Mouse (Mus musculus): ENCODE data around the gene Olfr459.

DNA sequence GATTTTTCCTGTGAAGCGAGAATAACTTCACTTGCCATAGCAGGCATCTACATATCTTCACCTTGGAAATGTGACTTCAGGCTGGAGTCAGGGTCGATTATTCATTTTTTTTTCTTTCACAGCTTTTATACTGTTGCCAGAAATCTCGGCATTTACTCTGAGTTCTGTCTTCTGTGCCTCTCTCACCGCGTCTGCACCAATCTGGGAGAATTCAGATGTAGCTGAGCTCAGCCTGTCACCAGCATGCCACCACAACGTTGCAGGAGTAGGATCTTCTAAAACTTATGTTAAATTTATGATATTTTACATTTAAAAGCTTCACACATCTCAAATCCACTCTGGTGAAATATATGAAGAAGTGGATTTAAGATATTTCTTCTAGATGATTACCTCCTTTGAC is 20.4 kb downstream of the Olfr459 start:
- TF ChIP-seq POLR2A (IDR thresholded peaks at IDR 0.05; ENCODE audit: borderline replicate concordance, extremely low read depth, insufficient read depth, insufficient read length, poor library complexity, severe bottlenecking) = no peak
- no peak for TF ChIP-seq CTCF (IDR thresholded peaks at IDR 0.05; ENCODE audit: borderline replicate concordance, extremely low read depth, insufficient read depth, insufficient read length)

All from brain, embryonic 14.5 days (tissue).